8 mouse cellular contexts compared by ENCODE assay signal in genomic region chr16:56064334-56064990, GRCm38 (mm10). TPM values are rescaled to one million over a fixed set of nuclear protein-coding genes. Genes with fewer than 3 reads are reported as not detected.
DNase-seq lines count a peak whose midpoint lies in the region; ATAC-seq and TF ChIP-seq lines count a peak whose summit lies in the region.

No protein-coding gene starts in this region.

- H3K9me3 ChIP-seq in forebrain, embryonic 11.5 days (ENCODE audit: control insufficient read depth, low read length), result no peaks in the 10 kb centered on the region
- H3K9me3 ChIP-seq in heart, postnatal 0 days (replicated peaks; ENCODE audit: control insufficient read depth, low read length), result no peaks in the 10 kb centered on the region
- no peaks in the 10 kb centered on the region for H3K9me3 ChIP-seq in liver, embryonic 15.5 days (replicated peaks)
- no peaks in the 10 kb centered on the region for H3K9me3 ChIP-seq in neural tube, embryonic 12.5 days

- H3K27me3 ChIP-seq in forebrain, embryonic 11.5 days (ENCODE audit: control insufficient read depth, insufficient read depth, low read length), result no peaks in the 10 kb centered on the region
- no peaks in the 10 kb centered on the region for H3K27me3 ChIP-seq in heart, postnatal 0 days (ENCODE audit: control insufficient read depth, insufficient read depth, low read length)
- H3K27me3 ChIP-seq in liver, embryonic 15.5 days, result no peaks in the 10 kb centered on the region
- no peaks in the 10 kb centered on the region for H3K27me3 ChIP-seq in neural tube, embryonic 12.5 days (replicated peaks)

- peak overlapping the region; percentile 50 for H3K4me2 ChIP-seq in forebrain, embryonic 11.5 days (ENCODE audit: low read depth, low read length, severe bottlenecking)
- H3K4me2 ChIP-seq in heart, postnatal 0 days (ENCODE audit: low read depth, low read length), result peak overlapping the region; percentile 62
- peak overlapping the region; percentile 79 for H3K4me2 ChIP-seq in liver, embryonic 15.5 days
- H3K4me2 ChIP-seq in neural tube, embryonic 12.5 days (replicated peaks), result peak overlapping the region; percentile 66

- H3K36me3 ChIP-seq in forebrain, embryonic 11.5 days (ENCODE audit: control insufficient read depth, insufficient read depth, low read length), result no peaks in the 10 kb centered on the region
- H3K36me3 ChIP-seq in heart, postnatal 0 days (replicated peaks; ENCODE audit: control insufficient read depth, insufficient read depth, low read length), result no peaks in the 10 kb centered on the region
- H3K36me3 ChIP-seq in liver, embryonic 15.5 days (replicated peaks), result no peaks in the 10 kb centered on the region
- no peaks in the 10 kb centered on the region for H3K36me3 ChIP-seq in neural tube, embryonic 12.5 days

- H3K4me1 ChIP-seq in forebrain, embryonic 11.5 days (replicated peaks; ENCODE audit: control insufficient read depth, insufficient read depth, low read length), result no peaks in the 10 kb centered on the region
- no peaks in the 10 kb centered on the region for H3K4me1 ChIP-seq in heart, postnatal 0 days (ENCODE audit: control insufficient read depth, insufficient read depth)
- peaks cover 33% of the 10 kb centered on the region for H3K4me1 ChIP-seq in liver, embryonic 15.5 days (replicated peaks)
- no peaks in the 10 kb centered on the region for H3K4me1 ChIP-seq in neural tube, embryonic 12.5 days

- H3K4me3 ChIP-seq in forebrain, embryonic 11.5 days (ENCODE audit: low read depth, low read length), result peak overlapping the region; percentile 23
- H3K4me3 ChIP-seq in heart, postnatal 0 days (ENCODE audit: low read depth, low read length), result peak overlapping the region; percentile 58
- H3K4me3 ChIP-seq in liver, embryonic 15.5 days (replicated peaks), result peak overlapping the region; percentile 66
- peak overlapping the region; percentile 33 for H3K4me3 ChIP-seq in neural tube, embryonic 12.5 days

- peak; percentile 78 for TF ChIP-seq CTCF in heart, postnatal 0 days (IDR thresholded peaks at IDR 0.05; ENCODE audit: low read depth)

- H3K27ac ChIP-seq in forebrain, embryonic 11.5 days (ENCODE audit: low read depth, low read length), result no peak overlapping the region
- peak overlapping the region; percentile 46; the same call in 1 of the 2 replicates for H3K27ac ChIP-seq in heart, postnatal 0 days (ENCODE audit: low read depth)
- H3K27ac ChIP-seq in liver, embryonic 15.5 days (replicated peaks), result peak overlapping the region; percentile 80
- no peak overlapping the region for H3K27ac ChIP-seq in neural tube, embryonic 12.5 days

- peak; percentile 85 for DNase-seq in ES-CJ7 (ENCODE audit: low read depth, low spot score)
- DNase-seq in c-Kit-positive CD71-negative TER-119-negative erythroid progenitor cells, embryonic 14.5 days (ENCODE audit: low read depth), result peak; percentile 58
- peak; percentile 80 for DNase-seq in forebrain, embryonic 11.5 days (ENCODE audit: low spot score)
- DNase-seq in heart, postnatal 0 days (ENCODE audit: low spot score), result peak; percentile 86
- DNase-seq in kidney, postnatal 36 days, result peak; percentile 68 to 71
- peak; percentile 20 to 53 for DNase-seq in thymus, adult 18-20 months

- WGBS in forebrain, embryonic 11.5 days, result 4% methylated on average over 20 of the region's 20 CpGs
- WGBS in heart, postnatal 0 days, result 4% methylated on average over 20 of the region's 20 CpGs
- 2% methylated on average over 20 of the region's 20 CpGs for WGBS in liver, embryonic 15.5 days (ENCODE audit: insufficient replicate concordance)
- 9% methylated on average over 20 of the region's 20 CpGs for WGBS in neural tube, embryonic 12.5 days

- peak; percentile 92 for ATAC-seq in forebrain, embryonic 11.5 days (replicated peaks; ENCODE audit: low FRiP score)
- peak; percentile 87 for ATAC-seq in heart, postnatal 0 days (ENCODE audit: insufficient read depth, low read depth)
- peak; percentile 73 for ATAC-seq in liver, embryonic 15.5 days (ENCODE audit: insufficient read depth)
- ATAC-seq in neural tube, embryonic 12.5 days (ENCODE audit: low FRiP score, low read depth), result peak; percentile 87

- H3K9ac ChIP-seq in forebrain, embryonic 11.5 days (ENCODE audit: low read length), result peak overlapping the region; percentile 47
- peak overlapping the region; percentile 48; the same call in 1 of the 2 replicates for H3K9ac ChIP-seq in heart, postnatal 0 days (replicated peaks; ENCODE audit: low read depth, low read length)
- peak overlapping the region; percentile 59 for H3K9ac ChIP-seq in liver, embryonic 15.5 days
- H3K9ac ChIP-seq in neural tube, embryonic 12.5 days, result peak overlapping the region; percentile 33; the same call in 1 of the 2 replicates

- no peak for TF ChIP-seq EP300 in heart, postnatal 0 days (IDR thresholded peaks at IDR 0.05; ENCODE audit: low read depth)

RNA-seq across cellular contexts. Expression of gene Senp7, which starts 16.3 kb away (rescaled TPM):
- 37.6 and 41.4 TPM in 2 replicates for polyA plus RNA-seq in forebrain, embryonic 11.5 days (2014; fragmentation: Nextera tagmentation; extraction: Ambion mirVana)
- total RNA-seq in heart, postnatal 0 days (2014; rRNA removed; ENCODE audit: low replicate concordance), result 9.5 and 16.2 TPM in 2 replicates
- 14.0 and 14.7 TPM in 2 replicates for polyA plus RNA-seq in heart, postnatal 0 days (2015; fragmentation: Nextera tagmentation; extraction: Ambion mirVana)
- polyA plus RNA-seq in liver, embryonic 15.5 days (2015; fragmentation: Nextera tagmentation; extraction: Ambion mirVana), result 16.3 and 18.9 TPM in 2 replicates
- 44.9 and 51.6 TPM in 2 replicates for polyA plus RNA-seq in neural tube, embryonic 12.5 days (2016; fragmentation: Nextera tagmentation; extraction: Ambion mirVana)

RNA-seq across cellular contexts. Expression of gene Trmt10c, which starts 26.8 kb away (rescaled TPM):
- polyA plus RNA-seq in forebrain, embryonic 11.5 days (2014; fragmentation: Nextera tagmentation; extraction: Ambion mirVana), result 31.2 and 33.6 TPM in 2 replicates
- 8.8 and 20.5 TPM in 2 replicates for total RNA-seq in heart, postnatal 0 days (2014; rRNA removed; ENCODE audit: low replicate concordance)
- polyA plus RNA-seq in heart, postnatal 0 days (2015; fragmentation: Nextera tagmentation; extraction: Ambion mirVana), result 19.9 and 21.0 TPM in 2 replicates
- polyA plus RNA-seq in liver, embryonic 15.5 days (2015; fragmentation: Nextera tagmentation; extraction: Ambion mirVana), result 12.7 and 12.9 TPM in 2 replicates
- 24.4 and 28.6 TPM in 2 replicates for polyA plus RNA-seq in neural tube, embryonic 12.5 days (2016; fragmentation: Nextera tagmentation; extraction: Ambion mirVana)

RNA-seq across cellular contexts. Expression of gene Pcnp, which starts 34.9 kb away (rescaled TPM):
- 332 and 372 TPM in 2 replicates for polyA plus RNA-seq in forebrain, embryonic 11.5 days (2014; fragmentation: Nextera tagmentation; extraction: Ambion mirVana)
- 32.9 and 37.1 TPM in 2 replicates for total RNA-seq in heart, postnatal 0 days (2014; rRNA removed; ENCODE audit: low replicate concordance)
- 104 and 111 TPM in 2 replicates for polyA plus RNA-seq in heart, postnatal 0 days (2015; fragmentation: Nextera tagmentation; extraction: Ambion mirVana)
- polyA plus RNA-seq in liver, embryonic 15.5 days (2015; fragmentation: Nextera tagmentation; extraction: Ambion mirVana), result 85.2 and 93.7 TPM in 2 replicates
- 264 and 270 TPM in 2 replicates for polyA plus RNA-seq in neural tube, embryonic 12.5 days (2016; fragmentation: Nextera tagmentation; extraction: Ambion mirVana)

Comparison
In these comparisons a context has a peak if more than half of its experiments do, and no peak if none do; other contexts are left out.
1. H3K27ac ChIP-seq: peak in heart, postnatal 0 days (single experiment) and liver, embryonic 15.5 days (single experiment); none in forebrain, embryonic 11.5 days (single experiment) and neural tube, embryonic 12.5 days (single experiment).
2. Peak in every context shown above with its lines, with median percentiles within 50 percentile points of each other: DNase-seq, ATAC-seq, H3K4me2 ChIP-seq, H3K4me3 ChIP-seq and H3K9ac ChIP-seq.